Mouse (Mus musculus): ENCODE results near the gene Rab1a. TPM values are rescaled to one million over a fixed set of nuclear protein-coding genes. Genes with fewer than 3 reads are reported as not detected.

Gene Rab1a
- polyA plus RNA-seq, 1 experiment from 2014 or later = 143 TPM

DNA sequence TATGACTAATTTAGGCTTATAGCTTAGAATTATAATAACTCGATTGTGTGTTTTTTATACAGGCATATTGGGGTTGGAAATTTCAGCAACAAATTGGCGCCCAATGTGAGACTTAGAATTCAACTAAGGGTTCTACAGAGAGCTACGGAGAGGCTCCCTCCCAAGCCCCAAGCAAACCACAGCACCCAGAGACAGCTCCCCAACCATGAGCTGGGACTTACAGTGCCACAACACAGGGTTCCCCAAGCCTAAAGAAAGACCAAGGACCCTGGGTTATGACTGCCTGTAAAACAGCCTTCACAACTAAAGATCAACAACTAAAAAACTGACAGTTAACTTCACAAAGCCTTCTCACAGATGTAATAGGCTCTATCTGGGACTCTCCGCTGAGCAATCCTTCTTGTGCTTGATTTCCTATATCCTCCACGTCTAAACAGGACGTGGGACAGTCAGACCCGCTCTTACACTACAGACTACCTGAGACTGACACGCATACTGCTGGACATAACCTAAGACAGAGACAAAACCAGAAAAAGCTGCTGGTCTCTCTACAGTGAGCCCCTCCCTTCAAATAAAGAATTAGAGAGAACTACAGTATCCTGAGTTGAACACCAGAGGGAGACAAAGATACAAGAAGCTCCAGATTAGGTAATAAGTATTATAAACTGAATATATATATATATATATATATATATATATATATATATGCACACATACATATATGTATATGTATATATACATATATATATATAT is 61.6 kb downstream of the Rab1a start:
- TF ChIP-seq CTCF (IDR thresholded peaks at IDR 0.05; ENCODE audit: low read depth) (peak; percentile 54), EP300 (IDR thresholded peaks at IDR 0.05; ENCODE audit: low read depth) (no peak)

DNA sequence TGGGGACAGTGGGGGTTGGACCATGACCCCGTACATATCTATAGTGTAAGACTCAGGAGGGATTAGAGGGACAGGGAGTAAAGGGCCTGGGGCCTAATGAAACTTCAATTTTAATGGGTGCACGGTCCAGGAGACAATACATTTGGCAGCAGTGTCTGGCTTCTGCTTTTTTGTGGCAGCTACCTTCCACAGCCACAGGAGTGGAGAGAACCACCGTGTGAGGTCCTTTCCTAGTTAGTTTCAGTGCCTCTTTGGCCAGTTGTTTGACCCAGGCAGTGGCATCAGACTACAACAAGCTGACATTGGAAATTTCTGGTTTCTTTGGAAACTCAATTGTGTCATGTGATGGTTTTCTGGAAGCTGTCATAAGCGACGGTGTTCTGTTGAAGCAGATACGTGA is 68.7 kb downstream of the Rab1a start:
- Histone ChIP-seq H3K27ac (ENCODE audit: low read depth) (no peak overlapping the region), H3K9me3 (ENCODE audit: low read length) (no peaks in the 10 kb centered on the region), H3K36me3 (replicated peaks; ENCODE audit: insufficient read depth, low read length) (no peaks in the 10 kb centered on the region), H3K4me3 (ENCODE audit: low read depth, low read length) (no peak overlapping the region), H3K4me1 (ENCODE audit: insufficient read depth) (no peaks in the 10 kb centered on the region), H3K4me2 (ENCODE audit: low read depth, low read length) (no peak overlapping the region), H3K27me3 (ENCODE audit: insufficient read depth, low read length) (no peaks in the 10 kb centered on the region), H3K9ac (replicated peaks) (no peak overlapping the region)
- DNase-seq (no peak), ATAC-seq (no peak)
- no peak for TF ChIP-seq EP300 (IDR thresholded peaks at IDR 0.05; ENCODE audit: low read depth)
- no peak for TF ChIP-seq CTCF (IDR thresholded peaks at IDR 0.05; ENCODE audit: low read depth)
- 69% methylated on average over 6 of the region's 6 CpGs for WGBS (ENCODE audit: insufficient replicate concordance)

More for the DNA sequence above, 61.6 kb downstream of the Rab1a start:
- Histone ChIP-seq H3K4me2 (ENCODE audit: low read depth, low read length) (no peak overlapping the region), H3K27ac (ENCODE audit: low read depth) (no peak overlapping the region), H3K4me1 (ENCODE audit: insufficient read depth) (no peaks in the 10 kb centered on the region), H3K27me3 (ENCODE audit: insufficient read depth, low read length) (no peaks in the 10 kb centered on the region), H3K9me3 (ENCODE audit: low read length) (no peaks in the 10 kb centered on the region), H3K4me3 (ENCODE audit: low read depth, low read length) (no peak overlapping the region), H3K36me3 (replicated peaks; ENCODE audit: insufficient read depth, low read length) (no peaks in the 10 kb centered on the region), H3K9ac (replicated peaks) (no peak overlapping the region)
- WGBS (ENCODE audit: insufficient replicate concordance) = 56% methylated on average over 8 of the region's 8 CpGs
- no peak for ATAC-seq
- DNase-seq = no peak

DNA sequence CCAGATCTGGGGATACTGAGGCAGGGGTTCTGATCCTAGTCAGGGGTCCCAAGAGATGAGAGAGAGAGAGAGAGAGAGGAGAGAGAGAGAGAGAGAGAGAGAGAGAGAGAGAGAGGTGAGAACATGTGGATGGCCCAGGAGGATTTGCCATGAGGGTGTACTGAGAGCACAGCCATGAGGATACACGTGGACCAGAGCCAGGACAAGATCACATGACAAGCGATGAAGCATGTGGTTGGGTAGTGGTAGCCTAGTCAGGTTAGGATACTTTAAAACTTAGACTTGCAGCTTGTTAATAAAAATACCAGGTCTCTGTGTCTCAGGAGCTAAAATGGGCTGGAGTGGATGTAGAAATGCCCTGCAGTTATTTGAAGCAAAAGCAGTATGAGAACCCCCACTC is 74.7 kb downstream of the Rab1a start:
- Histone ChIP-seq H3K27me3 (ENCODE audit: insufficient read depth, low read length) (no peaks in the 10 kb centered on the region), H3K4me2 (ENCODE audit: low read depth, low read length) (no peak overlapping the region), H3K27ac (ENCODE audit: low read depth) (no peak overlapping the region), H3K9me3 (ENCODE audit: low read length) (no peaks in the 10 kb centered on the region), H3K4me1 (ENCODE audit: insufficient read depth) (no peaks in the 10 kb centered on the region), H3K4me3 (ENCODE audit: low read depth, low read length) (no peak overlapping the region), H3K36me3 (replicated peaks; ENCODE audit: insufficient read depth, low read length) (no peaks in the 10 kb centered on the region), H3K9ac (replicated peaks) (no peak overlapping the region)
- WGBS (ENCODE audit: insufficient replicate concordance) = 64% methylated on average over 2 of the region's 2 CpGs
- DNase-seq (no peak), ATAC-seq (no peak)
- TF ChIP-seq EP300 (IDR thresholded peaks at IDR 0.05; ENCODE audit: low read depth) (no peak), CTCF (IDR thresholded peaks at IDR 0.05; ENCODE audit: low read depth) (no peak)

Other genes with a start within 250 kb of the Rab1a start
- 49.1 and 54.3 TPM in 2 replicates for gene Actr2, start 88.5 kb upstream of the Rab1a start, polyA plus RNA-seq (2015; fragmentation: Nextera tagmentation; extraction: Ambion mirVana)
- 4.8 and 4.9 TPM in 2 replicates for gene Cep68, start 48.0 kb downstream of the Rab1a start, polyA plus RNA-seq (2015; fragmentation: Nextera tagmentation; extraction: Ambion mirVana)
- 6.7 and 8.2 TPM in 2 replicates for gene Slc1a4, start 131.3 kb downstream of the Rab1a start, polyA plus RNA-seq (2015; fragmentation: Nextera tagmentation; extraction: Ambion mirVana)

Data from liver, postnatal 0 days (tissue).